Mouse (Mus musculus): Measurements from ENCODE around the gene Gpatch4.

DNA sequence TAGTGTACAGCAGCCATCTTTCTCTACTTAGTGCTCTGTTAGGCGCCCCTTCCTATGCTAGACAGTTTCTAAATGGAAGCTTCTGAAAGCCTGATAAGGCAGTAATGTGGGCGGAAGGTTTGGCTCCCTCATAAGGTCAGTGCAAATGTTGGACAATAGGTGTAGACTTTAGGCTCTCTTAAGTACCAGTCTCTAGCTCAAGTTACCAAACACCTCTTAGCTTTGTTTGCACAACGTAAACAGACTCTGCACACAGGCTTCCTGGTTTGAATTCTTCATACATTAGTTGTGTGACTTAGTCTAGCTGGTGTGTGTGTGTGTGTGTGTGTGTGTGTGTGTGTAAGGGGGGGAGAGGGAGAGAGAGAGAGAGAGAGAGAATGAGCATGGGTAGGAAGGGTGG is 6.6 kb downstream of the Gpatch4 start:
- no peak for TF ChIP-seq CTCF (IDR thresholded peaks at IDR 0.05; ENCODE audit: low read depth)
- TF ChIP-seq EP300 (IDR thresholded peaks at IDR 0.05; ENCODE audit: low read depth), result no peak

Data from liver, postnatal 0 days (tissue).